Mouse (Mus musculus) MEL (cell line): Measurements from ENCODE around the gene Lrrc63. TPM values are rescaled to one million over a fixed set of nuclear protein-coding genes. Genes with fewer than 3 reads are reported as not detected.

Source experiments
- DNase-seq: peaks from one replicate; pipeline ENCODE4 v3.0.0; 2011; ENCODE audit warnings: low read depth, low spot score
- H3K27ac ChIP-seq: 2 replicates; pipeline ENCODE4 v1.5.1; 2012; ENCODE audit warnings: low read depth, mild to moderate bottlenecking, control low read depth, low read length, moderate library complexity; ENCODE audit not compliant: control insufficient read depth
- H3K27me3 ChIP-seq, 2 experiments: fragments of 150-350 bp in 1 of 2; sonication (generic) in 1 of 2; 2 replicates each; pipeline ENCODE4 v1.6.1; 2012; ENCODE audit warnings: low read length in 2 of 2, mild to moderate bottlenecking in 2 of 2, improper control_type of control experiment in 1 of 2, moderate library complexity in 1 of 2; ENCODE audit not compliant: insufficient read depth in 2 of 2, control insufficient read depth in 1 of 2
- H3K36me3 ChIP-seq, 2 experiments: 2 replicates each; pipeline ENCODE4 v1.6.1; 2012 to 2014; ENCODE audit warnings: low read length in 2 of 2, improper control_type of control experiment in 1 of 2, inconsistent platforms in 1 of 2, mild to moderate bottlenecking in 1 of 2; ENCODE audit not compliant: insufficient read depth in 2 of 2, control insufficient read depth in 1 of 2
- H3K4me1 ChIP-seq, 2 experiments: fragments of 150-350 bp in 1 of 2; sonication (generic) in 1 of 2; 2 replicates each; pipeline ENCODE4 v1.6.1; 2012; ENCODE audit warnings: low read length in 2 of 2, improper control_type of control experiment in 1 of 2, mild to moderate bottlenecking in 1 of 2; ENCODE audit not compliant: insufficient read depth in 2 of 2, control insufficient read depth in 1 of 2
- H3K4me3 ChIP-seq, 2 experiments: fragments of 150-350 bp in 1 of 2; sonication (generic) in 1 of 2; 2 replicates each; pipeline ENCODE4 v1.5.1; 2012; ENCODE audit warnings: low read depth in 2 of 2, low read length in 2 of 2, mild to moderate bottlenecking in 2 of 2, moderate library complexity in 2 of 2, control low read depth in 1 of 2, improper control_type of control experiment in 1 of 2; ENCODE audit not compliant: control insufficient read depth in 1 of 2, insufficient read depth in 1 of 2
- H3K79me2 ChIP-seq: 2 replicates; pipeline ENCODE4 v1.6.1; 2012; ENCODE audit warnings: mild to moderate bottlenecking, low read length, moderate library complexity; ENCODE audit not compliant: control insufficient read depth, poor library complexity, insufficient read depth
- H3K9ac ChIP-seq: 2 replicates; pipeline ENCODE4 v1.6.1; 2012; ENCODE audit warnings: low read depth, mild to moderate bottlenecking, control low read depth, low read length, moderate library complexity; ENCODE audit not compliant: control insufficient read depth, poor library complexity, severe bottlenecking
- H3K9me3 ChIP-seq: fragments of 150-350 bp; sonication (generic); replicated peaks from 2 replicates; pipeline ENCODE4 v1.6.1; 2012; ENCODE audit warnings: mild to moderate bottlenecking, low read length, improper control_type of control experiment, moderate library complexity; ENCODE audit not compliant: insufficient read depth
- BHLHE40 ChIP-seq: IDR thresholded peaks from 2 replicates; pipeline ENCODE4 v1.6.1; 2012; ENCODE audit warnings: low read depth, mild to moderate bottlenecking, inconsistent platforms, low read length, improper control_type of control experiment, borderline replicate concordance
- CHD1 ChIP-seq: IDR thresholded peaks from 2 replicates; pipeline ENCODE4 v1.6.1; 2012; ENCODE audit warnings: low read depth, mild to moderate bottlenecking, inconsistent platforms, low read length, improper control_type of control experiment
- CHD2 ChIP-seq: IDR thresholded peaks from 2 replicates; pipeline ENCODE4 v1.6.1; 2011; ENCODE audit warnings: low read length, improper control_type of control experiment
- CTCF ChIP-seq, 3 experiments: IDR thresholded peaks in 2 of 3; conservative IDR thresholded peaks in 1 of 3; 2 replicates each; pipeline ENCODE4 v1.5.1; 2011 to 2012; ENCODE audit warnings: low read length in 3 of 3, low read depth in 2 of 3, mild to moderate bottlenecking in 2 of 3, improper control_type of control experiment in 1 of 3, inconsistent platforms in 1 of 3, mixed read lengths in 1 of 3, moderate library complexity in 1 of 3; ENCODE audit not compliant: control insufficient read depth in 1 of 3, insufficient read depth in 1 of 3, poor library complexity in 1 of 3, severe bottlenecking in 1 of 3
- E2F4 ChIP-seq: IDR thresholded peaks from 2 replicates; pipeline ENCODE4 v1.6.1; 2011; ENCODE audit warnings: low read depth, low read length, improper control_type of control experiment, borderline replicate concordance
- ELF1 ChIP-seq: IDR thresholded peaks from 2 replicates; pipeline ENCODE4 v1.6.1; 2014; ENCODE audit warnings: low read depth, mild to moderate bottlenecking, inconsistent platforms, low read length, improper control_type of control experiment, moderate library complexity
- ETS1 ChIP-seq: IDR thresholded peaks from 2 replicates; pipeline ENCODE4 v1.6.1; 2012; ENCODE audit warnings: low read depth, mild to moderate bottlenecking, inconsistent platforms, low read length, improper control_type of control experiment, moderate library complexity
- GABPA ChIP-seq: IDR thresholded peaks from 2 replicates; pipeline ENCODE4 v1.6.1; 2012; ENCODE audit warnings: low read depth, mild to moderate bottlenecking, inconsistent platforms, low read length, improper control_type of control experiment, moderate library complexity
- GATA1 ChIP-seq: IDR thresholded peaks from 2 replicates; pipeline ENCODE4 v1.6.1; 2011; ENCODE audit warnings: low read depth, low read length, improper control_type of control experiment
- HCFC1 ChIP-seq: IDR thresholded peaks from 2 replicates; pipeline ENCODE4 v1.6.1; 2012; ENCODE audit warnings: low read depth, mild to moderate bottlenecking, inconsistent platforms, low read length, improper control_type of control experiment, moderate library complexity
- JUND ChIP-seq: IDR thresholded peaks from 2 replicates; pipeline ENCODE4 v1.6.1; 2011; ENCODE audit warnings: low read depth, mild to moderate bottlenecking, improper control_type of control experiment, low read length
- MAZ ChIP-seq: IDR thresholded peaks from 2 replicates; pipeline ENCODE4 v1.6.1; 2012; ENCODE audit warnings: low read depth, mild to moderate bottlenecking, inconsistent platforms, low read length, improper control_type of control experiment
- MEF2A ChIP-seq: IDR thresholded peaks from 2 replicates; pipeline ENCODE4 v1.6.1; 2014; ENCODE audit warnings: low read depth, mild to moderate bottlenecking, inconsistent platforms, low read length, improper control_type of control experiment; ENCODE audit not compliant: poor library complexity, insufficient replicate concordance, severe bottlenecking; ENCODE audit errors: extremely low read depth
- MXI1 ChIP-seq: IDR thresholded peaks from 2 replicates; pipeline ENCODE4 v1.6.1; 2011; ENCODE audit warnings: mild to moderate bottlenecking, low read depth, low read length, improper control_type of control experiment
- MYB ChIP-seq: IDR thresholded peaks from 2 replicates; pipeline ENCODE4 v1.6.1; 2011; ENCODE audit warnings: mild to moderate bottlenecking, low read depth, low read length, improper control_type of control experiment
- NRF1 ChIP-seq: IDR thresholded peaks from 2 replicates; pipeline ENCODE4 v1.6.1; 2014; ENCODE audit warnings: low read depth, mild to moderate bottlenecking, inconsistent platforms, low read length, improper control_type of control experiment, moderate library complexity; ENCODE audit not compliant: poor library complexity, insufficient read depth, severe bottlenecking
- POLR2A ChIP-seq, 2 experiments: IDR thresholded peaks; 2 replicates each; pipeline ENCODE4 v1.6.1; 2011 to 2012; ENCODE audit warnings: low read length in 2 of 2, mild to moderate bottlenecking in 2 of 2, control low read depth in 1 of 2, improper control_type of control experiment in 1 of 2, low read depth in 1 of 2, moderate library complexity in 1 of 2; ENCODE audit not compliant: control insufficient read depth in 1 of 2, insufficient read depth in 1 of 2, poor library complexity in 1 of 2
- POLR2AphosphoS2 ChIP-seq: IDR thresholded peaks from 2 replicates; pipeline ENCODE4 v1.6.1; 2011; ENCODE audit warnings: low read length, improper control_type of control experiment
- POLR2AphosphoS5 ChIP-seq: IDR thresholded peaks from 2 replicates; pipeline ENCODE4 v1.6.1; 2012; ENCODE audit warnings: low read depth, borderline replicate concordance, mild to moderate bottlenecking, inconsistent platforms, low read length, moderate library complexity, mixed read lengths
- RAD21 ChIP-seq: IDR thresholded peaks from 2 replicates; pipeline ENCODE4 v1.6.1; 2011; ENCODE audit warnings: mild to moderate bottlenecking, low read depth, low read length, improper control_type of control experiment
- RCOR1 ChIP-seq: IDR thresholded peaks from 2 replicates; pipeline ENCODE4 v1.6.1; 2012; ENCODE audit warnings: low read depth, mild to moderate bottlenecking, inconsistent platforms, low read length, improper control_type of control experiment
- SIN3A ChIP-seq: IDR thresholded peaks from 2 replicates; pipeline ENCODE4 v1.6.1; 2012; ENCODE audit warnings: low read length, improper control_type of control experiment, inconsistent platforms
- SMC3 ChIP-seq: IDR thresholded peaks from 2 replicates; pipeline ENCODE4 v1.6.1; 2011; ENCODE audit warnings: low read depth, low read length, improper control_type of control experiment
- TAL1 ChIP-seq: IDR thresholded peaks from 2 replicates; pipeline ENCODE4 v1.6.1; 2012; ENCODE audit warnings: mild to moderate bottlenecking, inconsistent platforms, low read length, moderate library complexity, mixed read lengths
- TCF12 ChIP-seq: IDR thresholded peaks from 2 replicates; pipeline ENCODE4 v1.6.1; 2014; ENCODE audit warnings: low read depth, mild to moderate bottlenecking, inconsistent platforms, low read length, improper control_type of control experiment, moderate library complexity
- UBTF ChIP-seq: IDR thresholded peaks from 2 replicates; pipeline ENCODE4 v1.6.1; 2012; ENCODE audit warnings: low read depth, mild to moderate bottlenecking, inconsistent platforms, low read length, improper control_type of control experiment, moderate library complexity, borderline replicate concordance; ENCODE audit not compliant: insufficient read depth
- USF1 ChIP-seq: IDR thresholded peaks from 2 replicates; pipeline ENCODE4 v1.6.1; 2014; ENCODE audit warnings: low read depth, mild to moderate bottlenecking, inconsistent platforms, low read length, improper control_type of control experiment, moderate library complexity
- USF2 ChIP-seq, 2 experiments: IDR thresholded peaks; 2 replicates each; pipeline ENCODE4 v1.6.1; 2011 to 2012; ENCODE audit warnings: improper control_type of control experiment in 2 of 2, low read length in 2 of 2, borderline replicate concordance in 1 of 2, inconsistent platforms in 1 of 2, low read depth in 1 of 2, mild to moderate bottlenecking in 1 of 2; ENCODE audit not compliant: insufficient read depth in 1 of 2
- ZKSCAN1 ChIP-seq: IDR thresholded peaks from 2 replicates; pipeline ENCODE4 v1.6.1; 2012; ENCODE audit warnings: low read depth, mild to moderate bottlenecking, inconsistent platforms, low read length, improper control_type of control experiment, moderate library complexity
- ZMIZ1 ChIP-seq: IDR thresholded peaks from 2 replicates; pipeline ENCODE4 v1.6.1; 2012; ENCODE audit warnings: low read depth, mild to moderate bottlenecking, inconsistent platforms, low read length, improper control_type of control experiment, moderate library complexity
- ZNF384 ChIP-seq: IDR thresholded peaks from 2 replicates; pipeline ENCODE4 v1.6.1; 2012; ENCODE audit warnings: low read depth, mild to moderate bottlenecking, inconsistent platforms, low read length, improper control_type of control experiment
- polyA plus RNA-seq, 2 experiments: library from polyadenylated mRNA; stranded (reverse) in 1 of 2; unstranded in 1 of 2; fragments of >175 nt in 1 of 2; fragments of >200 nt in 1 of 2; gene quantifications; 2 replicates each; pipeline versions ENCODE4 v1.2.1 to v1.2.4; 2012; ENCODE audit warnings: low replicate concordance in 2 of 2, low read depth in 1 of 2; ENCODE audit not compliant: insufficient read length in 2 of 2, insufficient read depth in 1 of 2, missing spikeins in 1 of 2
- total RNA-seq: library from RNA; depleted of rRNA; stranded (reverse); fragments of 300-350 nt; gene quantifications from 2 replicates; pipeline ENCODE4 v1.2.3, GENCODE M21; 2012

Gene Lrrc63
- total and polyA plus RNA-seq, 3 experiments: not detected

GRCm38 (mm10) chr14:75163866-75164265 is 33.2 kb upstream of the Lrrc63 start:
- Histone ChIP-seq H3K9ac (no peak overlapping the region), H3K27ac (no peak overlapping the region), H3K27me3 (no peaks in the 10 kb centered on the region), H3K36me3 (peaks cover 0 to 13% of the 10 kb centered on the region in 2 experiments; a peak in 2 of 4 replicates), H3K4me3 (no peak overlapping the region), H3K79me2 (no peaks in the 10 kb centered on the region), H3K4me1 (peaks cover 6 to 9% of the 10 kb centered on the region in 2 experiments), H3K9me3 (no peaks in the 10 kb centered on the region)
- no peak for TF ChIP-seq SIN3A
- TF ChIP-seq SMC3: no peak
- no peak for TF ChIP-seq RAD21
- DNase-seq: no peak

GRCm38 (mm10) chr14:75159375-75159774 is 28.7 kb upstream of the Lrrc63 start:
- Histone ChIP-seq H3K79me2 (no peaks in the 10 kb centered on the region), H3K36me3 (peaks cover 0 to 10% of the 10 kb centered on the region in 2 experiments; a peak in 2 of 4 replicates), H3K4me3 (no peak overlapping the region), H3K9me3 (no peaks in the 10 kb centered on the region), H3K4me1 (peaks cover 7% of the 10 kb centered on the region in 2 experiments), H3K27ac (no peak overlapping the region), H3K27me3 (no peaks in the 10 kb centered on the region), H3K9ac (no peak overlapping the region)
- peak; percentile 24 for DNase-seq
- TF ChIP-seq MAZ: no peak
- no peak for TF ChIP-seq HCFC1
- TF ChIP-seq GATA1: peak; percentile 90
- TF ChIP-seq USF2 (IDR thresholded peaks at IDR 0.05; ENCODE audit: borderline replicate concordance in 1 of 2, insufficient read depth in 1 of 2, low read depth in 1 of 2, low read length in 2 of 2): no peak
- TF ChIP-seq MXI1: no peak
- TF ChIP-seq E2F4: no peak
- no peak for TF ChIP-seq NRF1
- no peak for TF ChIP-seq POLR2AphosphoS5
- TF ChIP-seq CTCF (IDR thresholded peaks at IDR 0.05 in 2 of 3, conservative IDR thresholded peaks at IDR 0.05 in 1 of 3; ENCODE audit: control insufficient read depth in 1 of 3, insufficient read depth in 1 of 3, low read depth in 2 of 3, low read length in 3 of 3, poor library complexity in 1 of 3, severe bottlenecking in 1 of 3): no peak
- no peak for TF ChIP-seq RAD21
- TF ChIP-seq MYB: no peak
- no peak for TF ChIP-seq SMC3
- TF ChIP-seq POLR2AphosphoS2: no peak
- peak; percentile 64; the same call in 1 of the 2 replicates for TF ChIP-seq TCF12
- TF ChIP-seq ELF1: no peak
- TF ChIP-seq GABPA: no peak
- no peak for TF ChIP-seq MEF2A
- no peak for TF ChIP-seq CHD1
- no peak for TF ChIP-seq POLR2A (IDR thresholded peaks at IDR 0.05; ENCODE audit: control insufficient read depth in 1 of 2, insufficient read depth in 1 of 2, low read depth in 1 of 2, low read length in 2 of 2, poor library complexity in 1 of 2)
- TF ChIP-seq CHD2: no peak
- no peak for TF ChIP-seq BHLHE40
- no peak for TF ChIP-seq ZMIZ1
- no peak for TF ChIP-seq UBTF
- TF ChIP-seq TAL1: no peak
- TF ChIP-seq USF1: no peak
- no peak for TF ChIP-seq ZKSCAN1
- no peak for TF ChIP-seq RCOR1
- no peak for TF ChIP-seq JUND
- TF ChIP-seq ZNF384: no peak
- TF ChIP-seq ETS1: peak; percentile 25; the same call in 1 of the 2 replicates
- peak; percentile 31; the same call in 1 of the 2 replicates for TF ChIP-seq SIN3A
